Mouse (Mus musculus) bone marrow, adult 2 months (tissue): Measurements from ENCODE around the gene Kdelc1.

ENCODE experiments used
- CTCF ChIP-seq: fragments of 200-500 bp; IDR thresholded peaks from 2 replicates; pipeline ENCODE4 v1.5.1; 2011; ENCODE audit warnings: low read length, control low read depth; ENCODE audit not compliant: control insufficient read depth, insufficient read depth
- POLR2A ChIP-seq: fragments of 200-500 bp; IDR thresholded peaks from 2 replicates; pipeline ENCODE4 v1.6.1; 2011; ENCODE audit warnings: low read depth, mild to moderate bottlenecking, control low read depth, low read length, borderline replicate concordance; ENCODE audit not compliant: control insufficient read depth

DNA sequence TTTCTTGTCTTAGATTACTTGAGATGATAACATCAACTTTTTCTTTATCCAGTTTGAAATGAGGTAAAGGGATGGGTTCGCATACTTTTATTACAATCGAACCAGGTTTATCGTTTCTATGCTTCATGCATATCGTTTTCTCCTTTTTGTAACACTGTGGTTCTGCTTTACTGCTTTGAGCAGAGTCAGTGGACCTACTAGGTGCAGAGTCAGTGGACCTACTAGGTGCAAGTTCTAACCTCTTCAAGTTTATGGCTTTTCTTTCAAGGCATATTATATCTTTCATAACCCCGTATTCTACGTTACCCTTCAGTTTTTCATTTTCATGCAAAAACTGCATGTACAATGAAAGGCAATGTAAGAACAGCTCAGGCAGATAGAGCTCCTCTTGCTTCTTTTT lies 55.2 kb downstream of the Kdelc1 start:
- no peak for TF ChIP-seq POLR2A
- no peak for TF ChIP-seq CTCF
